Mouse (Mus musculus): ENCODE measurements around the gene Krt77.

GRCm38 (mm10) chr15:101879776-101880175, 10.3 kb upstream of the Krt77 start:
- TF ChIP-seq CTCF (IDR thresholded peaks at IDR 0.05; ENCODE audit: control insufficient read depth, insufficient read depth, insufficient read length) (no peak), MYOG (IDR thresholded peaks at IDR 0.05; ENCODE audit: control insufficient read depth, extremely low read depth, insufficient read length) (no peak)

Measured in C2C12 (cell line).